Mouse (Mus musculus): ENCODE results near the gene Olfr1355. TPM values are rescaled to one million over a fixed set of nuclear protein-coding genes. Genes with fewer than 3 reads are reported as not detected.

The Olfr1355 gene
- total RNA-seq (2023): not detected in 2 replicates

DNA sequence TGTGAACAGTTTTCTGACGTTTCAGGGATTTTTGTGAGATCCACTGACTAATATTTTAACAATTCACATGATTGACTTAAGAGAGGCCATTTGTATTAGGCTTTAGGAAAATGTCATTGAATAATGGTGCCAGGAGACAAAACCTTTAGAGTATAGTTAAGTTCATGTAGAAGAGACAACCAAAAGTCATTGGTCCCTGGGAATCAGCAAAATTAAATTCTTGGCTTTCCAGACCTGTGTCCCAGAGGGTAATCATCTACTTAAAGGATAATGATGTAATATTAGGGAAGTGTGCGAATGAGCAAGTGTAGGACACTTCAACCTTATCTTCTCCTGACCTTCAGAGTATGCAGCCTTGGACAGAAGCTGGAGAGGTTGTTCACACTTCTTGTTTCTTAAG, at the start of gene Olfr1355:
TSS of gene Olfr1355 (plus strand) at position 301 of the 400 bp plus-strand sequence.

GRCm38 (mm10) chr10:78852066-78852465, 23.3 kb upstream of the Olfr1355 start, which contains the start of gene Olfr1356:
Gene Olfr1356 (minus strand): TSS chr10:78852166.

GRCm38 (mm10) chr10:78912871-78913270, 37.5 kb downstream of the Olfr1355 start, which contains the start of gene Olfr1354:
Gene Olfr1354 (plus strand): TSS chr10:78913171.

Other genes starting within 250 kb of the Olfr1355 start
- gene Casp14, start 157.2 kb upstream of the Olfr1355 start, total RNA-seq (2023): not detected in 2 replicates
- gene Ccdc105, start 122.5 kb upstream of the Olfr1355 start, total RNA-seq (2023): not detected in 2 replicates
- gene Slc1a6, start 95.0 kb upstream of the Olfr1355 start, total RNA-seq (2023): not detected in 2 replicates
- not detected in 2 replicates for gene Olfr1356, start 23.4 kb upstream of the Olfr1355 start, total RNA-seq (2023)
- gene Olfr1354, start 37.6 kb downstream of the Olfr1355 start, total RNA-seq (2023): not detected in 2 replicates
- not detected in 2 replicates for gene Olfr8, start 75.1 kb downstream of the Olfr1355 start, total RNA-seq (2023)
- not detected in 2 replicates for gene Olfr1353, start 87.8 kb downstream of the Olfr1355 start, total RNA-seq (2023)
- not detected in 2 replicates for gene Olfr1352, start 105.5 kb downstream of the Olfr1355 start, total RNA-seq (2023)
- not detected in 2 replicates for gene Olfr1351, start 136.9 kb downstream of the Olfr1355 start, total RNA-seq (2023)
- gene Olfr57, start 153.2 kb downstream of the Olfr1355 start, total RNA-seq (2023): not detected in 2 replicates
- gene 2610008E11Rik, start 222.1 kb downstream of the Olfr1355 start, total RNA-seq (2023): 4.2 and 4.9 TPM in 2 replicates